In the genomic region with DNA sequence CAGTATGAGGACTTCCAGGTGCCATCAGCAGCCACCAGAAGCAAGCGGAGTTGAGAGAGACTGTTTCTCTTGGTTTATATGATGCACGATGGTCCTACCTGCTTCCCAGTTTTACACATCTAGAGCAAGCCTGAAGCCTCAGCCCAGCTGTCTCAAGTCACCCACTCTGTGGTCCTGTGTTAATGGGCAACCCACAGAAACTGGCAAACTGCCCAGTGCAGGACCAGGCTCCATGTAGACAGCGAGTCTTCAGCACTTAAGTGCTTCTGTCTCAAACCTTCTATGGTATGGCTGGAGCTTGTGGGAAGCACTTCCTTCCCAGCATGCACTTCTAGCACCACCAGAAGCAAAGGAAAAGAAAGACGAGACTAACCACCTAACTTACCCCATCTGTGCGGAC, we compare ENCODE assay signal across 12 mouse cellular contexts.
"Had no signal": no experiment of that assay in that cellular context is flagged by ENCODE, and none has a peak within 500 bp of the region (broad histone marks: within the 10 kb centered on the region; RNA-seq: fewer than 3 reads in every experiment).

No protein-coding gene starts in this region.

- H3K4me2 ChIP-seq: limb, embryonic 15.5 days; liver, embryonic 12.5 days; lung, embryonic 14.5 days; midbrain, embryonic 11.5 days; midbrain, embryonic 15.5 days; stomach, embryonic 15.5 days had no signal

- DNase-seq: layer of hippocampus, adult 9-11 months; layer of hippocampus, postnatal 36 days; lung, embryonic 14.5 days; lung, postnatal 10 days; lung, postnatal 4 days; right cerebral cortex, postnatal 14 days had no signal

- H3K4me3 ChIP-seq: limb, embryonic 15.5 days; liver, embryonic 12.5 days; megakaryocyte, embryonic 14.5 days; midbrain, embryonic 15.5 days; stomach, embryonic 15.5 days had no signal

- H3K9ac ChIP-seq: limb, embryonic 15.5 days; liver, embryonic 12.5 days; lung, embryonic 14.5 days; midbrain, embryonic 15.5 days; stomach, embryonic 15.5 days had no signal

- H3K36me3 ChIP-seq: limb, embryonic 15.5 days; liver, embryonic 12.5 days; midbrain, embryonic 15.5 days; stomach, embryonic 15.5 days had no signal

- H3K27ac ChIP-seq: limb, embryonic 15.5 days; liver, embryonic 12.5 days; midbrain, embryonic 15.5 days; stomach, embryonic 15.5 days had no signal

- ATAC-seq: liver, embryonic 12.5 days; midbrain, embryonic 15.5 days had no signal

- H3K27me3 ChIP-seq: limb, embryonic 15.5 days; liver, embryonic 12.5 days; midbrain, embryonic 15.5 days; stomach, embryonic 15.5 days had no signal

- H3K9me3 ChIP-seq: limb, embryonic 15.5 days; liver, embryonic 12.5 days; megakaryocyte, embryonic 14.5 days; midbrain, embryonic 15.5 days; stomach, embryonic 15.5 days had no signal
